In the genomic region with DNA sequence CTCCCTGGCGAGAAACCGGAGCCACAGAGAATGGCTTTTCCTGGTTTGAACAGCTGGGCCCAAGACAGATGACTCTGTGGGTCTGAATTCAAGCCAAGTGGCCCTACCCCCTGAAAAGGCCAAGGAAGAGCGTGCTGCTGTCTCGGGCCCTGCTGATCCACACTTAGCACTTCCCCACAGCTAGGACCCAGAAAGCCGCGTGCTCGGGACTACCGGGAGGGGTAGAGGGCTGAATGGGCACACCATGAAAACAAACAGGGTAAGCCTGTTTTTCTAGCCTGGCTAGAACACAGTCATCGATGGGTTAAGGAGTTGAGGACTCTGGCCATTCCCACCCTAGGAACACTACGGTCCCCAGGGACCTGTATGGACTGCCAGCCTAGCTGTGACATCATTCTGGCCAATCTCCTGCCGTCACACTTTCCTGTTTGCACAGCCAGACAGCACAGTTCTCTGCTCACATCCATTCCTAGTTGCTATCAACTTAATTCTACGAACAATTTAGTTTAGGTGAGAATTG, we compare ENCODE assay signal across 9 mouse cellular contexts. TPM values are rescaled to one million over a fixed set of nuclear protein-coding genes. Genes with fewer than 3 reads are reported as not detected.
DNase-seq lines count a peak whose midpoint lies in the region; ATAC-seq and TF ChIP-seq lines count a peak whose summit lies in the region.
"Had no signal": no experiment of that assay in that cellular context is flagged by ENCODE, and none has a peak within 500 bp of the region (broad histone marks: within the 10 kb centered on the region; RNA-seq: fewer than 3 reads in every experiment).

No protein-coding gene starts in this region.

- H3K9me3 ChIP-seq in midbrain, postnatal 0 days (ENCODE audit: low read length): no peaks in the 10 kb centered on the region
- no peaks in the 10 kb centered on the region for H3K9me3 ChIP-seq in midbrain, embryonic 11.5 days (ENCODE audit: control insufficient read depth, low read length)
- no peaks in the 10 kb centered on the region for H3K9me3 ChIP-seq in embryonic facial prominence, embryonic 15.5 days (replicated peaks)
- no peaks in the 10 kb centered on the region for H3K9me3 ChIP-seq in intestine, postnatal 0 days (ENCODE audit: control insufficient read depth)
- H3K9me3 ChIP-seq in neural tube, embryonic 15.5 days (replicated peaks): no peaks in the 10 kb centered on the region

- no peaks in the 10 kb centered on the region for H3K36me3 ChIP-seq in midbrain, postnatal 0 days (ENCODE audit: insufficient read depth, low read length)
- H3K36me3 ChIP-seq in midbrain, embryonic 11.5 days (ENCODE audit: control insufficient read depth, insufficient read depth, low read length): no peaks in the 10 kb centered on the region
- H3K36me3 ChIP-seq in embryonic facial prominence, embryonic 15.5 days: no peaks in the 10 kb centered on the region
- H3K36me3 ChIP-seq in intestine, postnatal 0 days (ENCODE audit: control insufficient read depth, insufficient read depth): no peaks in the 10 kb centered on the region
- H3K36me3 ChIP-seq in neural tube, embryonic 15.5 days: no peaks in the 10 kb centered on the region

- H3K4me2 ChIP-seq in midbrain, postnatal 0 days (ENCODE audit: low read depth, low read length, poor library complexity, severe bottlenecking): no peak overlapping the region
- H3K4me2 ChIP-seq in midbrain, embryonic 11.5 days: no peak overlapping the region
- no peak overlapping the region; the same call in 1 of the 2 replicates for H3K4me2 ChIP-seq in embryonic facial prominence, embryonic 15.5 days (replicated peaks)
- no peak overlapping the region for H3K4me2 ChIP-seq in intestine, postnatal 0 days (replicated peaks; ENCODE audit: low read depth)
- H3K4me2 ChIP-seq in neural tube, embryonic 15.5 days: peak overlapping the region; percentile 9; the same call in 1 of the 2 replicates

- no peak for TF ChIP-seq CTCF in midbrain, postnatal 0 days (IDR thresholded peaks at IDR 0.05)
- no peak for TF ChIP-seq CTCF in intestine, postnatal 0 days (IDR thresholded peaks at IDR 0.05; ENCODE audit: low read depth)

- no peak overlapping the region for H3K9ac ChIP-seq in midbrain, postnatal 0 days (replicated peaks; ENCODE audit: low read length, poor library complexity, severe bottlenecking)
- H3K9ac ChIP-seq in midbrain, embryonic 11.5 days (ENCODE audit: low read length): no peak overlapping the region
- no peak overlapping the region for H3K9ac ChIP-seq in embryonic facial prominence, embryonic 15.5 days
- no peak overlapping the region for H3K9ac ChIP-seq in intestine, postnatal 0 days (ENCODE audit: low read depth, low read length)
- H3K9ac ChIP-seq in neural tube, embryonic 15.5 days (replicated peaks): no peak overlapping the region

- H3K27me3 ChIP-seq in midbrain, postnatal 0 days (ENCODE audit: insufficient read depth, low read length): no peaks in the 10 kb centered on the region
- H3K27me3 ChIP-seq in midbrain, embryonic 11.5 days (ENCODE audit: control insufficient read depth, insufficient read depth, low read length): no peaks in the 10 kb centered on the region
- H3K27me3 ChIP-seq in embryonic facial prominence, embryonic 15.5 days: no peaks in the 10 kb centered on the region
- no peaks in the 10 kb centered on the region for H3K27me3 ChIP-seq in intestine, postnatal 0 days (replicated peaks; ENCODE audit: control insufficient read depth, insufficient read depth, low read length)
- no peaks in the 10 kb centered on the region for H3K27me3 ChIP-seq in neural tube, embryonic 15.5 days (replicated peaks)

- DNase-seq in midbrain, postnatal 0 days (ENCODE audit: low spot score): no peak
- DNase-seq in midbrain, embryonic 11.5 days (ENCODE audit: low spot score, missing footprints): no peak
- no peak for DNase-seq in cerebellum, postnatal 25 days
- no peak for DNase-seq in left cerebral cortex, postnatal 25 days (ENCODE audit: low spot score in 2 of 2)
- no peak for DNase-seq in ovary, adult 18-20 months (ENCODE audit: low spot score)

- no peak for ATAC-seq in midbrain, postnatal 0 days (ENCODE audit: low FRiP score)
- no peak for ATAC-seq in midbrain, embryonic 11.5 days (ENCODE audit: low FRiP score)
- peak; percentile 39; the same call in 1 of the 2 replicates for ATAC-seq in embryonic facial prominence, embryonic 15.5 days (ENCODE audit: insufficient number of reproducible peaks, low FRiP score, low TSS enrichment, low read depth)
- peak; percentile 44; the same call in 1 of the 2 replicates for ATAC-seq in intestine, postnatal 0 days
- ATAC-seq in neural tube, embryonic 15.5 days (ENCODE audit: low FRiP score): no peak

- intact Hi-C loops in left cerebral cortex, postnatal 25 days (cut with DNase I): loop anchor here (5.0 kb wide), 1 partner anchor 141 kb away; no protein-coding TSS in a partner anchor

- no peaks in the 10 kb centered on the region for H3K4me1 ChIP-seq in midbrain, postnatal 0 days (ENCODE audit: insufficient read depth, low read length)
- peaks cover 15% of the 10 kb centered on the region for H3K4me1 ChIP-seq in midbrain, embryonic 11.5 days (ENCODE audit: control insufficient read depth, insufficient read depth, low read length)
- H3K4me1 ChIP-seq in embryonic facial prominence, embryonic 15.5 days: peaks cover 30% of the 10 kb centered on the region
- no peaks in the 10 kb centered on the region for H3K4me1 ChIP-seq in intestine, postnatal 0 days (replicated peaks; ENCODE audit: control insufficient read depth, insufficient read depth, low read length)
- peaks cover 24% of the 10 kb centered on the region for H3K4me1 ChIP-seq in neural tube, embryonic 15.5 days

- peak overlapping the region; percentile 38; the same call in 1 of the 2 replicates for H3K27ac ChIP-seq in midbrain, postnatal 0 days (ENCODE audit: low read depth, low read length)
- H3K27ac ChIP-seq in midbrain, embryonic 11.5 days (ENCODE audit: low read depth, low read length): no peak overlapping the region
- peak overlapping the region; percentile 53 for H3K27ac ChIP-seq in embryonic facial prominence, embryonic 15.5 days (replicated peaks)
- 0 out of 2 replicates have a peak overlapping the region, but pooled peaks have one; percentile 35 for H3K27ac ChIP-seq in intestine, postnatal 0 days (ENCODE audit: low read depth, low read length)
- H3K27ac ChIP-seq in neural tube, embryonic 15.5 days (replicated peaks): no peak overlapping the region

- H3K4me3 ChIP-seq in midbrain, postnatal 0 days (ENCODE audit: low read depth, low read length): no peak overlapping the region
- H3K4me3 ChIP-seq in midbrain, embryonic 11.5 days (ENCODE audit: low read depth, low read length): no peak overlapping the region
- H3K4me3 ChIP-seq in embryonic facial prominence, embryonic 15.5 days (replicated peaks): no peak overlapping the region
- no peak overlapping the region for H3K4me3 ChIP-seq in intestine, postnatal 0 days (ENCODE audit: low read depth, low read length)
- no peak overlapping the region for H3K4me3 ChIP-seq in neural tube, embryonic 15.5 days (replicated peaks)

- 48% methylated on average over 12 of the region's 12 CpGs for WGBS in midbrain, postnatal 0 days
- WGBS in midbrain, embryonic 11.5 days: 55% methylated on average over 12 of the region's 12 CpGs
- 27% methylated on average over 12 of the region's 12 CpGs for WGBS in embryonic facial prominence, embryonic 15.5 days
- 26% methylated on average over 12 of the region's 12 CpGs for WGBS in intestine, postnatal 0 days
- 51% methylated on average over 12 of the region's 12 CpGs for WGBS in neural tube, embryonic 15.5 days

RNA-seq across cellular contexts. Expression of gene Hsp90ab1, which starts 7.9 kb away (rescaled TPM):
- total RNA-seq in midbrain, postnatal 0 days (2014; rRNA removed): 1,063 and 1,068 TPM in 2 replicates
- polyA plus RNA-seq in midbrain, postnatal 0 days (2015; fragmentation: Nextera tagmentation; extraction: Ambion mirVana): 1,368 and 1,371 TPM in 2 replicates
- 1,614 and 1,690 TPM in 2 replicates for polyA plus RNA-seq in midbrain, embryonic 11.5 days (2014; fragmentation: Nextera tagmentation; extraction: Ambion mirVana)
- 1,563 and 1,577 TPM in 2 replicates for polyA plus RNA-seq in embryonic facial prominence, embryonic 15.5 days (2015; fragmentation: Nextera tagmentation; extraction: Ambion mirVana)
- 483 and 505 TPM in 2 replicates for polyA plus RNA-seq in intestine, postnatal 0 days (2015; fragmentation: Nextera tagmentation; extraction: Ambion mirVana)
- polyA plus RNA-seq in neural tube, embryonic 15.5 days (2015; fragmentation: Nextera tagmentation; extraction: Ambion mirVana): 1,466 and 1,575 TPM in 2 replicates
- total RNA-seq in left cerebral cortex, postnatal 25 days (2021): 1,000 to 10,000 TPM; 1,565 to 1,601 TPM

RNA-seq across cellular contexts. Expression of gene Slc35b2, which starts 17.3 kb away (rescaled TPM):
- 91.7 and 113 TPM in 2 replicates for total RNA-seq in midbrain, postnatal 0 days (2014; rRNA removed)
- 71.8 and 75.3 TPM in 2 replicates for polyA plus RNA-seq in midbrain, postnatal 0 days (2015; fragmentation: Nextera tagmentation; extraction: Ambion mirVana)
- polyA plus RNA-seq in midbrain, embryonic 11.5 days (2014; fragmentation: Nextera tagmentation; extraction: Ambion mirVana): 97.2 and 102 TPM in 2 replicates
- polyA plus RNA-seq in embryonic facial prominence, embryonic 15.5 days (2015; fragmentation: Nextera tagmentation; extraction: Ambion mirVana): 133 and 139 TPM in 2 replicates
- polyA plus RNA-seq in intestine, postnatal 0 days (2015; fragmentation: Nextera tagmentation; extraction: Ambion mirVana): 77.7 and 79.5 TPM in 2 replicates
- polyA plus RNA-seq in neural tube, embryonic 15.5 days (2015; fragmentation: Nextera tagmentation; extraction: Ambion mirVana): 86.3 and 99.5 TPM in 2 replicates
- total RNA-seq in left cerebral cortex, postnatal 25 days (2021): 10 to 100 TPM; 30.3 to 32.2 TPM

RNA-seq across cellular contexts. Expression of gene Slc29a1, which starts 18.4 kb away (rescaled TPM):
- total RNA-seq in midbrain, postnatal 0 days (2014; rRNA removed): 45.3 and 82.1 TPM in 2 replicates
- 38.4 TPM in 2 replicates for polyA plus RNA-seq in midbrain, postnatal 0 days (2015; fragmentation: Nextera tagmentation; extraction: Ambion mirVana)
- polyA plus RNA-seq in midbrain, embryonic 11.5 days (2014; fragmentation: Nextera tagmentation; extraction: Ambion mirVana): 45.1 and 46.8 TPM in 2 replicates
- 92.7 and 99.7 TPM in 2 replicates for polyA plus RNA-seq in embryonic facial prominence, embryonic 15.5 days (2015; fragmentation: Nextera tagmentation; extraction: Ambion mirVana)
- 37.8 and 38.4 TPM in 2 replicates for polyA plus RNA-seq in intestine, postnatal 0 days (2015; fragmentation: Nextera tagmentation; extraction: Ambion mirVana)
- 42.8 and 77.5 TPM in 2 replicates for polyA plus RNA-seq in neural tube, embryonic 15.5 days (2015; fragmentation: Nextera tagmentation; extraction: Ambion mirVana)
- total RNA-seq in left cerebral cortex, postnatal 25 days (2021): 10 to 100 TPM; 16.8 to 18.8 TPM

RNA-seq across cellular contexts. Expression of gene Mymx, which starts 20.9 kb away (rescaled TPM):
- not detected in 2 replicates for total RNA-seq in midbrain, postnatal 0 days (2014; rRNA removed)
- polyA plus RNA-seq in midbrain, postnatal 0 days (2015; fragmentation: Nextera tagmentation; extraction: Ambion mirVana): not detected in 2 replicates
- polyA plus RNA-seq in midbrain, embryonic 11.5 days (2014; fragmentation: Nextera tagmentation; extraction: Ambion mirVana): 0.21 TPM in 1 of 2 replicates, not detected in the other
- polyA plus RNA-seq in embryonic facial prominence, embryonic 15.5 days (2015; fragmentation: Nextera tagmentation; extraction: Ambion mirVana): 29.9 and 41.1 TPM in 2 replicates
- polyA plus RNA-seq in intestine, postnatal 0 days (2015; fragmentation: Nextera tagmentation; extraction: Ambion mirVana): 0.34 and 0.38 TPM in 2 replicates
- 1.5 and 1.6 TPM in 2 replicates for polyA plus RNA-seq in neural tube, embryonic 15.5 days (2015; fragmentation: Nextera tagmentation; extraction: Ambion mirVana)
- total RNA-seq in left cerebral cortex, postnatal 25 days (2021): not detected
- total RNA-seq: common myeloid progenitor, adult 5-6 weeks had no signal

RNA-seq across cellular contexts. Expression of gene Nfkbie, which starts 25.5 kb away (rescaled TPM):
- 2.0 and 4.8 TPM in 2 replicates for total RNA-seq in midbrain, postnatal 0 days (2014; rRNA removed)
- 2.5 and 3.1 TPM in 2 replicates for polyA plus RNA-seq in midbrain, postnatal 0 days (2015; fragmentation: Nextera tagmentation; extraction: Ambion mirVana)
- 7.8 and 9.0 TPM in 2 replicates for polyA plus RNA-seq in midbrain, embryonic 11.5 days (2014; fragmentation: Nextera tagmentation; extraction: Ambion mirVana)
- 5.5 and 6.3 TPM in 2 replicates for polyA plus RNA-seq in embryonic facial prominence, embryonic 15.5 days (2015; fragmentation: Nextera tagmentation; extraction: Ambion mirVana)
- 3.8 and 4.0 TPM in 2 replicates for polyA plus RNA-seq in intestine, postnatal 0 days (2015; fragmentation: Nextera tagmentation; extraction: Ambion mirVana)
- polyA plus RNA-seq in neural tube, embryonic 15.5 days (2015; fragmentation: Nextera tagmentation; extraction: Ambion mirVana): 4.8 and 10.1 TPM in 2 replicates
- 1 to 10 TPM; 1.6 to 2.0 TPM for total RNA-seq in left cerebral cortex, postnatal 25 days (2021)

Comparison
In these comparisons a context has a peak if more than half of its experiments do, and no peak if none do; other contexts are left out.
1. H3K27ac ChIP-seq: peak in midbrain, postnatal 0 days (single experiment), embryonic facial prominence, embryonic 15.5 days (single experiment) and intestine, postnatal 0 days (single experiment); none in midbrain, embryonic 11.5 days (single experiment) and neural tube, embryonic 15.5 days (single experiment).
2. ATAC-seq: peak in embryonic facial prominence, embryonic 15.5 days (single experiment) and intestine, postnatal 0 days (single experiment); none in midbrain, postnatal 0 days (single experiment), midbrain, embryonic 11.5 days (single experiment) and neural tube, embryonic 15.5 days (single experiment).